Mouse (Mus musculus) G1E (cell line): ENCODE results near the gene H2al2a. TPM values are rescaled to one million over a fixed set of nuclear protein-coding genes. Genes with fewer than 3 reads are reported as not detected.

Source experiments
- ATAC-seq: 2 replicates; pipeline ENCODE4 v1.8.0; 2016; ENCODE audit warnings: mild to moderate bottlenecking; ENCODE audit not compliant: insufficient number of reproducible peaks, poor library complexity, low FRiP score, severe bottlenecking; ENCODE audit errors: extremely low read depth
- DNase-seq: peaks from one replicate; pipeline ENCODE4 v3.0.0; 2012; ENCODE audit warnings: low spot score
- H3K27me3 ChIP-seq: 2 replicates; pipeline ENCODE4 v1.6.1; 2012; ENCODE audit warnings: mild to moderate bottlenecking, low read length, inconsistent platforms; ENCODE audit not compliant: insufficient read depth
- H3K36me3 ChIP-seq: replicated peaks from 2 replicates; pipeline ENCODE3; 2012; ENCODE audit warnings: mild to moderate bottlenecking, inconsistent platforms
- H3K4me1 ChIP-seq: 2 replicates; pipeline ENCODE4 v1.6.1; 2012; ENCODE audit warnings: low read depth, low read length, inconsistent platforms, mixed read lengths; ENCODE audit not compliant: insufficient read depth
- H3K4me3 ChIP-seq: 2 replicates; pipeline ENCODE4 v1.5.1; 2012; ENCODE audit warnings: low read depth, mild to moderate bottlenecking, inconsistent platforms, low read length, moderate library complexity, mixed read lengths
- H3K9me3 ChIP-seq: replicated peaks from 2 replicates; pipeline ENCODE4 v1.6.1; 2012; ENCODE audit warnings: inconsistent platforms
- CTCF ChIP-seq: IDR thresholded peaks from 2 replicates; pipeline ENCODE4 v1.5.1; 2012; ENCODE audit warnings: low read depth, low read length, inconsistent platforms, mixed read lengths
- GATA1 ChIP-seq: IDR thresholded peaks from 2 replicates; pipeline ENCODE4 v1.6.1; 2012; ENCODE audit warnings: borderline replicate concordance, low read length, inconsistent platforms, mixed read lengths
- GATA2 ChIP-seq: IDR thresholded peaks from 2 replicates; pipeline ENCODE4 v1.6.1; 2012; ENCODE audit warnings: low read depth, low read length, inconsistent platforms, borderline replicate concordance
- POLR2AphosphoS5 ChIP-seq: IDR thresholded peaks from 2 replicates; pipeline ENCODE4 v1.6.1; 2012; ENCODE audit warnings: low read depth, low read length, inconsistent platforms; ENCODE audit not compliant: insufficient replicate concordance
- TAL1 ChIP-seq: conservative IDR thresholded peaks from 2 replicates; pipeline ENCODE4 v1.6.1; 2012; ENCODE audit warnings: low read depth, low read length, inconsistent platforms, mixed read lengths
- polyA plus RNA-seq: library from polyadenylated mRNA; stranded (reverse); fragments of >175 nt; gene quantifications from 2 replicates; pipeline ENCODE4 v1.2.3, GENCODE M21; 2012
- total RNA-seq, 2 experiments: library from RNA; stranded (forward) in 1 of 2; stranded (reverse) in 1 of 2; fragments of 200-1000 nt in 1 of 2; fragments of >200 nt in 1 of 2; fragmentation: Nextera tagmentation in 1 of 2; gene quantifications; 2 replicates each; pipeline ENCODE4 v1.2.3; 2014 to 2017

H2al2a gene
- total and polyA plus RNA-seq, 3 experiments = not detected

GRCm38 (mm10) chr2:18039566-18040290 lies 43.0 kb upstream of the H2al2a start:
- Histone ChIP-seq H3K4me1 (no peaks in the 10 kb centered on the region), H3K4me3 (no peak overlapping the region)
- ATAC-seq = no peak

DNA sequence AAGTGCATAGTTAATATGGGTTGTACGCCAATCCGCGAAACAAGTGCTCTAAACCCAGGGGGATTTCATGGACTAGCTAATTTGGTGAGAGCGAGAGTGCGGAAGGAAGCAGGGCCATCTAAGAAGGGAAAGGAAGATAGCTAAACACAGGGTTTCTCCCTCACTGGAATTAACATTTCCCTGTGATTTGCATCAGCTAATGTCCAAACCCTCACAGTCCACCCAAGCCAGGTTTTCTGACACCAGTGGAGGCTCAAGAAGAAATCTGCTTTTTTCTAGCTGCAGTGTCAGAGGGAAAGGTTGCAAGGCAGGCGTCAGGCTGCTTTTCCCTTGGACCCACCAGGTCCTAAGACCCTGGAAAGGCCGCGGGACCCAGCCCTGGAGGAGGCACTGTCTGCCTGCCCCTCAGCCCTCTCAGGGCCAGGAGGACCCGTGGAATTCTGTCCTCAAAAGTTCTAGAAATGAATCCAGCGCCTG lies 42.2 kb upstream of the H2al2a start:
- Histone ChIP-seq H3K4me1 (no peaks in the 10 kb centered on the region), H3K36me3 (no peaks in the 10 kb centered on the region), H3K27me3 (peaks cover 83% of the 10 kb centered on the region), H3K4me3 (no peak overlapping the region), H3K9me3 (no peaks in the 10 kb centered on the region)
- no peak for DNase-seq
- no peak for TF ChIP-seq CTCF
- ATAC-seq = no peak

More at GRCm38 (mm10) chr2:18039566-18040290, 43.0 kb upstream of the H2al2a start:
- H3K27me3 ChIP-seq = peaks cover 81% of the 10 kb centered on the region
- no peak for DNase-seq
- H3K36me3 ChIP-seq = no peaks in the 10 kb centered on the region
- TF ChIP-seq GATA1 (no peak), TAL1 (no peak), GATA2 (no peak), CTCF (no peak), POLR2AphosphoS5 (no peak)
- no peaks in the 10 kb centered on the region for H3K9me3 ChIP-seq

DNA sequence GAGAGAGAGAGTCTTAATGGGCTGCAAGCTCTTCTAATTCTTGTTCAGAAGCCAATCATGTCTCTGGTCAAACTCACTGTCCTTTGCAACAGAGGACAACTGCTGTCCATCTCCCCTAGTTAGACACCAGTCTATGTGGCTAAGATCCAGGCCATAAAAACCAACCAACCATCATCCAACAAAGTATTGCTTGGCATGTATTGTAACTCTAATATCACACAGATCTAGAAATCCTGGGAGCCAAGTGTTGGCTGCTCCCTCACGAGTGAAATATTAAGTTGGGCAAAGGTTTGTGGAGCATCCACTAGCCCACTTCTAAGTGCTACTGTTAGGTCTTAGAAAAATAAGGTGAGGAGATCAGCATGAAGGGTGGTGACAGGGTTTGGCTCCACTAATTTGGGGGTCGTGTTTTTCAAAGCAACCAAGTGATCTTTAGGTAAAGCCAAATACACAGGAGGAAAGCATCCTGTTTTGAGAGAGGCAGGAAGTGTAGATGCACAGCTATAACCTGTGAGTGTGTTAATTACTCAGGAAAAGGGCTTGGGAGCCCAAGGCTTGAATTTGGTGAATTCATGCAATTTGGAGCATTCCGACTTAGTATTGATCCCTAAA lies 41.5 kb upstream of the H2al2a start:
- peaks cover 89% of the 10 kb centered on the region for H3K27me3 ChIP-seq
- no peak for TF ChIP-seq TAL1
- no peak for TF ChIP-seq GATA1
- TF ChIP-seq CTCF = no peak
- no peak for TF ChIP-seq GATA2
- TF ChIP-seq POLR2AphosphoS5 = no peak
- no peak overlapping the region for H3K4me3 ChIP-seq
- H3K4me1 ChIP-seq = no peaks in the 10 kb centered on the region
- H3K36me3 ChIP-seq = no peaks in the 10 kb centered on the region
- ATAC-seq (no peak), DNase-seq (no peak)
- H3K9me3 ChIP-seq = no peaks in the 10 kb centered on the region

- Histone ChIP-seq H3K27me3 (peaks cover 90% of the 10 kb centered on the region), H3K36me3 (no peaks in the 10 kb centered on the region), H3K4me1 (no peaks in the 10 kb centered on the region), H3K4me3 (no peak within 1 kb of the TSS), H3K9me3 (no peaks in the 10 kb centered on the region)
- TF ChIP-seq CTCF (no peak), POLR2AphosphoS5 (no peak), GATA1 (no peak), GATA2 (no peak), TAL1 (no peak)
- ATAC-seq = no peak
- DNase-seq = no peak
Observed at GRCm38 (mm10) chr2:18037491-18037890, 40.7 kb upstream of the H2al2a start, which contains the start of gene A930004D18Rik. Gene A930004D18Rik (minus strand): TSS chr2:18037737.

GRCm38 (mm10) chr2:18034371-18035250 lies 37.9 kb upstream of the H2al2a start:
- no peak for ATAC-seq
- H3K36me3 ChIP-seq = no peaks in the 10 kb centered on the region
- H3K9me3 ChIP-seq = no peaks in the 10 kb centered on the region
- no peak for DNase-seq
- H3K4me1 ChIP-seq = peaks cover 12% of the 10 kb centered on the region
- TF ChIP-seq GATA2 = no peak
- no peak for TF ChIP-seq GATA1
- TF ChIP-seq CTCF = no peak
- TF ChIP-seq TAL1 = no peak
- TF ChIP-seq POLR2AphosphoS5 = no peak
- H3K4me3 ChIP-seq = no peak overlapping the region
- H3K27me3 ChIP-seq = peaks cover 87% of the 10 kb centered on the region
